Mouse (Mus musculus): ENCODE measurements at regions not wholly inside any gene's neighbourhood (a gene's known extent, or its start where the extent isn't known, plus 50 kb on each side); places are given as distances from the start of the nearest gene placed in this dataset.

- ATAC-seq (replicated peaks; ENCODE audit: poor library complexity, severe bottlenecking) = no peak
Observed at GRCm38 (mm10) chr17:45871067-45871466, 137.4 kb upstream of the 1600014C23Rik start.

- ATAC-seq (replicated peaks; ENCODE audit: poor library complexity, severe bottlenecking) = no peak
Observed at GRCm38 (mm10) chr17:45869014-45869968, 135.6 kb upstream of the 1600014C23Rik start.

- no peak for ATAC-seq (replicated peaks; ENCODE audit: poor library complexity, severe bottlenecking)
Observed at GRCm38 (mm10) chr17:45868539-45868938, 134.9 kb upstream of the 1600014C23Rik start.

- ATAC-seq (replicated peaks; ENCODE audit: poor library complexity, severe bottlenecking) = no peak
Observed at GRCm38 (mm10) chr17:45867727-45868126, 134.1 kb upstream of the 1600014C23Rik start.

GRCm38 (mm10) chr17:45866876-45867652 is 133.4 kb upstream of the 1600014C23Rik start:
- ATAC-seq (replicated peaks; ENCODE audit: poor library complexity, severe bottlenecking) = peak; percentile 23; the same call in 1 of the 2 replicates

GRCm38 (mm10) chr17:45866346-45866745 is 132.7 kb upstream of the 1600014C23Rik start:
- ATAC-seq (replicated peaks; ENCODE audit: poor library complexity, severe bottlenecking) = no peak

- ATAC-seq (replicated peaks; ENCODE audit: poor library complexity, severe bottlenecking) = peak; percentile 57; the same call in 1 of the 2 replicates
Observed at GRCm38 (mm10) chr17:45865944-45866343, 132.3 kb upstream of the 1600014C23Rik start.

- no peak for ATAC-seq (replicated peaks; ENCODE audit: poor library complexity, severe bottlenecking)
Observed at GRCm38 (mm10) chr17:45863471-45864205, 130.0 kb upstream of the 1600014C23Rik start.

- no peak for ATAC-seq (replicated peaks; ENCODE audit: poor library complexity, severe bottlenecking)
Observed at GRCm38 (mm10) chr17:45863031-45863430, 129.4 kb upstream of the 1600014C23Rik start.

- ATAC-seq (replicated peaks; ENCODE audit: poor library complexity, severe bottlenecking) = no peak
Observed at GRCm38 (mm10) chr17:45859441-45859840, 125.8 kb upstream of the 1600014C23Rik start.

- ATAC-seq (replicated peaks; ENCODE audit: poor library complexity, severe bottlenecking) = no peak
Observed at GRCm38 (mm10) chr17:45853931-45854653, 120.4 kb upstream of the 1600014C23Rik start.

- peak; percentile 69 for ATAC-seq (replicated peaks; ENCODE audit: poor library complexity, severe bottlenecking)
Observed at GRCm38 (mm10) chr17:45852402-45852801, 118.8 kb upstream of the 1600014C23Rik start.

- no peak for ATAC-seq (replicated peaks; ENCODE audit: poor library complexity, severe bottlenecking)
Observed at GRCm38 (mm10) chr17:45851723-45852396, 118.2 kb upstream of the 1600014C23Rik start.

GRCm38 (mm10) chr17:45850976-45851375 is 117.3 kb upstream of the 1600014C23Rik start:
- no peak for ATAC-seq (replicated peaks; ENCODE audit: poor library complexity, severe bottlenecking)

- no peak for ATAC-seq (replicated peaks; ENCODE audit: poor library complexity, severe bottlenecking)
Observed at GRCm38 (mm10) chr17:45850174-45850573, 116.5 kb upstream of the 1600014C23Rik start.

- ATAC-seq (replicated peaks; ENCODE audit: poor library complexity, severe bottlenecking) = peak; percentile 26; the same call in 1 of the 2 replicates
Observed at GRCm38 (mm10) chr17:45848605-45849004, 115.0 kb upstream of the 1600014C23Rik start.

- ATAC-seq (replicated peaks; ENCODE audit: poor library complexity, severe bottlenecking) = no peak
Observed at GRCm38 (mm10) chr17:45847701-45848378, 114.2 kb upstream of the 1600014C23Rik start.

GRCm38 (mm10) chr17:45845832-45846231 is 112.2 kb upstream of the 1600014C23Rik start:
- ATAC-seq (replicated peaks; ENCODE audit: poor library complexity, severe bottlenecking) = no peak

- no peak for ATAC-seq (replicated peaks; ENCODE audit: poor library complexity, severe bottlenecking)
Observed at GRCm38 (mm10) chr17:45836731-45837130, 103.1 kb upstream of the 1600014C23Rik start.
